Mouse (Mus musculus): ENCODE results near the gene Cxcl17. TPM values are rescaled to one million over a fixed set of nuclear protein-coding genes. Genes with fewer than 3 reads are reported as not detected.

The Cxcl17 gene
- polyA plus RNA-seq, 1 experiment: 1.2 TPM

- no peak overlapping the region for H3K4me3 ChIP-seq (ENCODE audit: control insufficient read depth, insufficient read depth, low read length)
Observed at GRCm38 (mm10) chr7:25392851-25393250, 19.8 kb downstream of the Cxcl17 start.

GRCm38 (mm10) chr7:25391856-25392453, 20.7 kb downstream of the Cxcl17 start:
- 83% methylated on average over 2 of the region's 2 CpGs for WGBS
- H3K36me3 ChIP-seq (ENCODE audit: control insufficient read depth, insufficient read depth, low read length): peaks cover 11% of the 10 kb centered on the region; the same call in 1 of the 2 replicates
- H3K27ac ChIP-seq (ENCODE audit: control insufficient read depth, insufficient read depth, low read length): no peak overlapping the region
- peaks cover 14% of the 10 kb centered on the region for H3K4me1 ChIP-seq (replicated peaks; ENCODE audit: control insufficient read depth, insufficient read depth, low read length)
- no peak for DNase-seq
- TF ChIP-seq POLR2A (IDR thresholded peaks at IDR 0.05; ENCODE audit: control insufficient read depth, extremely low read depth, insufficient read depth, low read length, poor library complexity) (no peak), CTCF (IDR thresholded peaks at IDR 0.05; ENCODE audit: borderline replicate concordance, control insufficient read depth, extremely low read depth, insufficient read depth, low read length, poor library complexity) (no peak)
- H3K27me3 ChIP-seq (ENCODE audit: control insufficient read depth, insufficient read depth, low read length): no peaks in the 10 kb centered on the region
- no peak overlapping the region for H3K4me3 ChIP-seq (ENCODE audit: control insufficient read depth, insufficient read depth, low read length)

More at GRCm38 (mm10) chr7:25392851-25393250, 19.8 kb downstream of the Cxcl17 start:
- Histone ChIP-seq H3K36me3 (ENCODE audit: control insufficient read depth, insufficient read depth, low read length) (peaks cover 4% of the 10 kb centered on the region; the same call in 1 of the 2 replicates), H3K4me1 (replicated peaks; ENCODE audit: control insufficient read depth, insufficient read depth, low read length) (peaks cover 14% of the 10 kb centered on the region), H3K27me3 (ENCODE audit: control insufficient read depth, insufficient read depth, low read length) (no peaks in the 10 kb centered on the region), H3K27ac (ENCODE audit: control insufficient read depth, insufficient read depth, low read length) (no peak overlapping the region)
- TF ChIP-seq POLR2A (IDR thresholded peaks at IDR 0.05; ENCODE audit: control insufficient read depth, extremely low read depth, insufficient read depth, low read length, poor library complexity) (no peak), CTCF (IDR thresholded peaks at IDR 0.05; ENCODE audit: borderline replicate concordance, control insufficient read depth, extremely low read depth, insufficient read depth, low read length, poor library complexity) (no peak)
- 94% methylated on average over 7 of the region's 7 CpGs for WGBS
- DNase-seq: no peak

DNA sequence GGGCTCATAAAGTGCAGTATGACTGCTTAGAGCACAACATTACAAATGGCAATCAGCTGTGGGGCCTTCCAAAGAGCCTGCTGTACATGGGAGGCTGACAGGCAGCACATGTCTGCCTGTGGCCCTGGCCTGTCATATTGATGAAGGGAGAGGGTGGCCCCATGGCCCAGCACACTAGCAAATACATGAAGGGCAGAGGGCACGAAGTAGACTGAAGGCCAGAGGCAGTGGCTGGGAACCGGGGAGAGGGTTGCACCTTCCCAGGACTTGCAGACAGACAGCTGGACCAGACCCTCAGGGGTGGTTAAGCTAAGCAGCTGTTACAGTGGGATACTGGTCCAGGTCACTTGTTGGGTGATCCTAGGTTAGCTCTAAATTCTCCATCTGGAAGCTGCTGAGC, 21.7 kb downstream of the Cxcl17 start:
- 93% methylated on average over 2 of the region's 2 CpGs for WGBS
- TF ChIP-seq POLR2A (IDR thresholded peaks at IDR 0.05; ENCODE audit: control insufficient read depth, extremely low read depth, insufficient read depth, low read length, poor library complexity) (no peak), CTCF (IDR thresholded peaks at IDR 0.05; ENCODE audit: borderline replicate concordance, control insufficient read depth, extremely low read depth, insufficient read depth, low read length, poor library complexity) (no peak)
- H3K4me1 ChIP-seq (replicated peaks; ENCODE audit: control insufficient read depth, insufficient read depth, low read length): peaks cover 13% of the 10 kb centered on the region
- H3K27ac ChIP-seq (ENCODE audit: control insufficient read depth, insufficient read depth, low read length): no peak overlapping the region
- peaks cover 11% of the 10 kb centered on the region; the same call in 1 of the 2 replicates for H3K36me3 ChIP-seq (ENCODE audit: control insufficient read depth, insufficient read depth, low read length)
- H3K27me3 ChIP-seq (ENCODE audit: control insufficient read depth, insufficient read depth, low read length): no peaks in the 10 kb centered on the region
- no peak overlapping the region for H3K4me3 ChIP-seq (ENCODE audit: control insufficient read depth, insufficient read depth, low read length)
- DNase-seq: no peak

GRCm38 (mm10) chr7:25390054-25390770, 22.5 kb downstream of the Cxcl17 start:
- Histone ChIP-seq H3K36me3 (ENCODE audit: control insufficient read depth, insufficient read depth, low read length) (peaks cover 11% of the 10 kb centered on the region; the same call in 1 of the 2 replicates), H3K4me1 (replicated peaks; ENCODE audit: control insufficient read depth, insufficient read depth, low read length) (peaks cover 20% of the 10 kb centered on the region), H3K4me3 (ENCODE audit: control insufficient read depth, insufficient read depth, low read length) (no peak overlapping the region), H3K27ac (ENCODE audit: control insufficient read depth, insufficient read depth, low read length) (no peak overlapping the region), H3K27me3 (ENCODE audit: control insufficient read depth, insufficient read depth, low read length) (no peaks in the 10 kb centered on the region)
- WGBS: 85% methylated on average over 8 of the region's 8 CpGs
- no peak for DNase-seq
- no peak for TF ChIP-seq POLR2A (IDR thresholded peaks at IDR 0.05; ENCODE audit: control insufficient read depth, extremely low read depth, insufficient read depth, low read length, poor library complexity)

DNA sequence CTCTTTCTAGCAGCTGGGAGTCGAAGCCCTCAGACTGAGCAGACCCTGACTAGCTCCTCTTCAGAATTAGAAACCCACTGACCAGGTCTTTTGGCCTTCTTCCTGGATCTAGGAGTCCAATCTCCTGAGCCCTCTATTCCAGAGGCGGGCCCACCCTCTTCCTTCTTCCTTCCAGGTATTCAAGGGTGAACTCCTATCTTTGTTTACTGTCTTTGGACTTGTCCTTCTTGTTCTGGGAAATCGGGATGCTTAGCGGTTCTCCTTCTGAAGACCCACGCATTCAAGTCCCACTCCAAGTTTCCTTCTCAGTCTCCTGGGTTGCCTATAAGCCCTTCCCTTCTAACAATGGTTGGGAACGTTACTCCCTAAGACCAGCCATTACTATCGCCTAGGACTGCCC, 23.8 kb downstream of the Cxcl17 start:
- Histone ChIP-seq H3K36me3 (ENCODE audit: control insufficient read depth, insufficient read depth, low read length) (peaks cover 11% of the 10 kb centered on the region; the same call in 1 of the 2 replicates), H3K4me1 (replicated peaks; ENCODE audit: control insufficient read depth, insufficient read depth, low read length) (peaks cover 24% of the 10 kb centered on the region), H3K27ac (ENCODE audit: control insufficient read depth, insufficient read depth, low read length) (no peak overlapping the region), H3K27me3 (ENCODE audit: control insufficient read depth, insufficient read depth, low read length) (no peaks in the 10 kb centered on the region), H3K4me3 (ENCODE audit: control insufficient read depth, insufficient read depth, low read length) (no peak overlapping the region)
- WGBS: 98% methylated on average over 7 of the region's 7 CpGs
- TF ChIP-seq CTCF (IDR thresholded peaks at IDR 0.05; ENCODE audit: borderline replicate concordance, control insufficient read depth, extremely low read depth, insufficient read depth, low read length, poor library complexity) (no peak), POLR2A (IDR thresholded peaks at IDR 0.05; ENCODE audit: control insufficient read depth, extremely low read depth, insufficient read depth, low read length, poor library complexity) (no peak)
- no peak for DNase-seq

GRCm38 (mm10) chr7:25387811-25388440, 24.8 kb downstream of the Cxcl17 start:
- TF ChIP-seq CTCF (IDR thresholded peaks at IDR 0.05; ENCODE audit: borderline replicate concordance, control insufficient read depth, extremely low read depth, insufficient read depth, low read length, poor library complexity): no peak
- no peak for TF ChIP-seq POLR2A (IDR thresholded peaks at IDR 0.05; ENCODE audit: control insufficient read depth, extremely low read depth, insufficient read depth, low read length, poor library complexity)
- Histone ChIP-seq H3K27me3 (ENCODE audit: control insufficient read depth, insufficient read depth, low read length) (no peaks in the 10 kb centered on the region), H3K36me3 (ENCODE audit: control insufficient read depth, insufficient read depth, low read length) (peaks cover 11% of the 10 kb centered on the region; the same call in 1 of the 2 replicates), H3K4me1 (replicated peaks; ENCODE audit: control insufficient read depth, insufficient read depth, low read length) (peaks cover 24% of the 10 kb centered on the region), H3K27ac (ENCODE audit: control insufficient read depth, insufficient read depth, low read length) (no peak overlapping the region), H3K4me3 (ENCODE audit: control insufficient read depth, insufficient read depth, low read length) (no peak overlapping the region)
- no peak for DNase-seq
- WGBS: 96% methylated on average over 18 of the region's 18 CpGs
